Mouse (Mus musculus): ENCODE results near the gene Evc.

Gene Evc

GRCm38 (mm10) chr5:37298370-37298769 lies 38.3 kb downstream of the Evc start:
- DNase-seq, result peak; percentile 41 to 62

- DNase-seq, result no peak
Measured at GRCm38 (mm10) chr5:37296717-37297116, 40.0 kb downstream of the Evc start.

GRCm38 (mm10) chr5:37290983-37291382 lies 45.7 kb downstream of the Evc start:
- DNase-seq, result peak; percentile 41 to 66

- DNase-seq, result peak; percentile 55 to 72
Measured at GRCm38 (mm10) chr5:37289236-37289635, 47.5 kb downstream of the Evc start.

GRCm38 (mm10) chr5:37288374-37288773 lies 48.3 kb downstream of the Evc start:
- peak; percentile 80 to 85 for DNase-seq

GRCm38 (mm10) chr5:37281021-37281420 lies 55.7 kb downstream of the Evc start:
- DNase-seq, result no peak

GRCm38 (mm10) chr5:37263816-37264215 lies 72.9 kb downstream of the Evc start:
- no peak for DNase-seq

GRCm38 (mm10) chr5:37261734-37262133 lies 75.0 kb downstream of the Evc start:
- DNase-seq, result no peak

GRCm38 (mm10) chr5:37257243-37257642 lies 79.5 kb downstream of the Evc start:
- DNase-seq, result no peak

GRCm38 (mm10) chr5:37256823-37257222 lies 79.9 kb downstream of the Evc start:
- DNase-seq, result no peak

- DNase-seq, result peak; percentile 48 to 63
Measured at GRCm38 (mm10) chr5:37254523-37254922, 82.2 kb downstream of the Evc start.

- no peak for DNase-seq
Measured at GRCm38 (mm10) chr5:37252101-37252804, 84.4 kb downstream of the Evc start.

- DNase-seq, result no peak
Measured at GRCm38 (mm10) chr5:37251596-37251995, 85.1 kb downstream of the Evc start.

- DNase-seq, result no peak
Measured at GRCm38 (mm10) chr5:37248870-37249269, 87.8 kb downstream of the Evc start.

GRCm38 (mm10) chr5:37247456-37247855 lies 89.2 kb downstream of the Evc start:
- peak; percentile 76 to 79 for DNase-seq

- DNase-seq, result peak; percentile 55 to 65
Measured at GRCm38 (mm10) chr5:37246138-37246910, 90.4 kb downstream of the Evc start.

GRCm38 (mm10) chr5:37245651-37246050 lies 91.0 kb downstream of the Evc start:
- DNase-seq, result peak; percentile 83 to 89

- DNase-seq, result no peak
Measured at GRCm38 (mm10) chr5:37244666-37245242, 91.9 kb downstream of the Evc start.

GRCm38 (mm10) chr5:37244161-37244560 lies 92.5 kb downstream of the Evc start:
- peak; percentile 67 to 79 for DNase-seq

- DNase-seq, result peak; percentile 45 to 59
Measured at GRCm38 (mm10) chr5:37243169-37243886, 93.4 kb downstream of the Evc start.

GRCm38 (mm10) chr5:37242360-37243168 lies 94.1 kb downstream of the Evc start:
- DNase-seq, result peak; percentile 27 to 75

GRCm38 (mm10) chr5:37241651-37242151 lies 95.0 kb downstream of the Evc start, which contains the start of gene Crmp1:
Crmp1 (plus strand) TSS chr5:37241940.
- peak; percentile 96 to 98 for DNase-seq

Data from cerebellum, postnatal 25 days (tissue).